Mouse (Mus musculus) MEL (cell line): ENCODE measurements at regions not wholly inside any gene's neighbourhood (a gene's known extent, or its start where the extent isn't known, plus 50 kb on each side); places are given as distances from the start of the nearest gene placed in this dataset.

Experiments
- DNase-seq: peaks from one replicate; pipeline ENCODE4 v3.0.0; 2011; ENCODE audit warnings: low read depth, low spot score
- H3K27ac ChIP-seq: 2 replicates; pipeline ENCODE4 v1.5.1; 2012; ENCODE audit warnings: low read depth, mild to moderate bottlenecking, control low read depth, low read length, moderate library complexity; ENCODE audit not compliant: control insufficient read depth
- H3K27me3 ChIP-seq, 2 experiments: fragments of 150-350 bp in 1 of 2; sonication (generic) in 1 of 2; 2 replicates each; pipeline ENCODE4 v1.6.1; 2012; ENCODE audit warnings: low read length in 2 of 2, mild to moderate bottlenecking in 2 of 2, improper control_type of control experiment in 1 of 2, moderate library complexity in 1 of 2; ENCODE audit not compliant: insufficient read depth in 2 of 2, control insufficient read depth in 1 of 2
- H3K36me3 ChIP-seq, 2 experiments: 2 replicates each; pipeline ENCODE4 v1.6.1; 2012 to 2014; ENCODE audit warnings: low read length in 2 of 2, improper control_type of control experiment in 1 of 2, inconsistent platforms in 1 of 2, mild to moderate bottlenecking in 1 of 2; ENCODE audit not compliant: insufficient read depth in 2 of 2, control insufficient read depth in 1 of 2
- H3K4me1 ChIP-seq, 2 experiments: fragments of 150-350 bp in 1 of 2; sonication (generic) in 1 of 2; 2 replicates each; pipeline ENCODE4 v1.6.1; 2012; ENCODE audit warnings: low read length in 2 of 2, improper control_type of control experiment in 1 of 2, mild to moderate bottlenecking in 1 of 2; ENCODE audit not compliant: insufficient read depth in 2 of 2, control insufficient read depth in 1 of 2
- H3K4me3 ChIP-seq, 2 experiments: fragments of 150-350 bp in 1 of 2; sonication (generic) in 1 of 2; 2 replicates each; pipeline ENCODE4 v1.5.1; 2012; ENCODE audit warnings: low read depth in 2 of 2, low read length in 2 of 2, mild to moderate bottlenecking in 2 of 2, moderate library complexity in 2 of 2, control low read depth in 1 of 2, improper control_type of control experiment in 1 of 2; ENCODE audit not compliant: control insufficient read depth in 1 of 2, insufficient read depth in 1 of 2
- H3K79me2 ChIP-seq: 2 replicates; pipeline ENCODE4 v1.6.1; 2012; ENCODE audit warnings: mild to moderate bottlenecking, low read length, moderate library complexity; ENCODE audit not compliant: control insufficient read depth, poor library complexity, insufficient read depth
- H3K9ac ChIP-seq: 2 replicates; pipeline ENCODE4 v1.6.1; 2012; ENCODE audit warnings: low read depth, mild to moderate bottlenecking, control low read depth, low read length, moderate library complexity; ENCODE audit not compliant: control insufficient read depth, poor library complexity, severe bottlenecking
- H3K9me3 ChIP-seq: fragments of 150-350 bp; sonication (generic); replicated peaks from 2 replicates; pipeline ENCODE4 v1.6.1; 2012; ENCODE audit warnings: mild to moderate bottlenecking, low read length, improper control_type of control experiment, moderate library complexity; ENCODE audit not compliant: insufficient read depth
- BHLHE40 ChIP-seq: IDR thresholded peaks from 2 replicates; pipeline ENCODE4 v1.6.1; 2012; ENCODE audit warnings: low read depth, mild to moderate bottlenecking, inconsistent platforms, low read length, improper control_type of control experiment, borderline replicate concordance
- CHD1 ChIP-seq: IDR thresholded peaks from 2 replicates; pipeline ENCODE4 v1.6.1; 2012; ENCODE audit warnings: low read depth, mild to moderate bottlenecking, inconsistent platforms, low read length, improper control_type of control experiment
- CHD2 ChIP-seq: IDR thresholded peaks from 2 replicates; pipeline ENCODE4 v1.6.1; 2011; ENCODE audit warnings: low read length, improper control_type of control experiment
- CTCF ChIP-seq, 3 experiments: IDR thresholded peaks in 2 of 3; conservative IDR thresholded peaks in 1 of 3; 2 replicates each; pipeline ENCODE4 v1.5.1; 2011 to 2012; ENCODE audit warnings: low read length in 3 of 3, low read depth in 2 of 3, mild to moderate bottlenecking in 2 of 3, improper control_type of control experiment in 1 of 3, inconsistent platforms in 1 of 3, mixed read lengths in 1 of 3, moderate library complexity in 1 of 3; ENCODE audit not compliant: control insufficient read depth in 1 of 3, insufficient read depth in 1 of 3, poor library complexity in 1 of 3, severe bottlenecking in 1 of 3
- E2F4 ChIP-seq: IDR thresholded peaks from 2 replicates; pipeline ENCODE4 v1.6.1; 2011; ENCODE audit warnings: low read depth, low read length, improper control_type of control experiment, borderline replicate concordance
- ELF1 ChIP-seq: IDR thresholded peaks from 2 replicates; pipeline ENCODE4 v1.6.1; 2014; ENCODE audit warnings: low read depth, mild to moderate bottlenecking, inconsistent platforms, low read length, improper control_type of control experiment, moderate library complexity
- EP300 ChIP-seq, 2 experiments: IDR thresholded peaks; 2 replicates each; pipeline ENCODE4 v1.6.1; 2011; ENCODE audit warnings: improper control_type of control experiment in 2 of 2, low read length in 2 of 2, low read depth in 1 of 2, mild to moderate bottlenecking in 1 of 2
- ETS1 ChIP-seq: IDR thresholded peaks from 2 replicates; pipeline ENCODE4 v1.6.1; 2012; ENCODE audit warnings: low read depth, mild to moderate bottlenecking, inconsistent platforms, low read length, improper control_type of control experiment, moderate library complexity
- GABPA ChIP-seq: IDR thresholded peaks from 2 replicates; pipeline ENCODE4 v1.6.1; 2012; ENCODE audit warnings: low read depth, mild to moderate bottlenecking, inconsistent platforms, low read length, improper control_type of control experiment, moderate library complexity
- GATA1 ChIP-seq: IDR thresholded peaks from 2 replicates; pipeline ENCODE4 v1.6.1; 2011; ENCODE audit warnings: low read depth, low read length, improper control_type of control experiment
- HCFC1 ChIP-seq: IDR thresholded peaks from 2 replicates; pipeline ENCODE4 v1.6.1; 2012; ENCODE audit warnings: low read depth, mild to moderate bottlenecking, inconsistent platforms, low read length, improper control_type of control experiment, moderate library complexity
- KAT2A ChIP-seq: conservative IDR thresholded peaks from 2 replicates; pipeline ENCODE4 v1.6.1; 2012; ENCODE audit warnings: low read depth, low read length, improper control_type of control experiment, inconsistent platforms
- MAX ChIP-seq: IDR thresholded peaks from 2 replicates; pipeline ENCODE4 v1.6.1; 2011; ENCODE audit warnings: low read length, improper control_type of control experiment
- MEF2A ChIP-seq: IDR thresholded peaks from 2 replicates; pipeline ENCODE4 v1.6.1; 2014; ENCODE audit warnings: low read depth, mild to moderate bottlenecking, inconsistent platforms, low read length, improper control_type of control experiment; ENCODE audit not compliant: poor library complexity, insufficient replicate concordance, severe bottlenecking; ENCODE audit errors: extremely low read depth
- MXI1 ChIP-seq: IDR thresholded peaks from 2 replicates; pipeline ENCODE4 v1.6.1; 2011; ENCODE audit warnings: mild to moderate bottlenecking, low read depth, low read length, improper control_type of control experiment
- MYC ChIP-seq: IDR thresholded peaks from 2 replicates; pipeline ENCODE4 v1.6.1; 2011; ENCODE audit warnings: low read depth, mild to moderate bottlenecking, low read length, improper control_type of control experiment, moderate library complexity
- NELFE ChIP-seq: IDR thresholded peaks from 2 replicates; pipeline ENCODE4 v1.6.1; 2011; ENCODE audit warnings: low read depth, low read length, improper control_type of control experiment
- NRF1 ChIP-seq: IDR thresholded peaks from 2 replicates; pipeline ENCODE4 v1.6.1; 2014; ENCODE audit warnings: low read depth, mild to moderate bottlenecking, inconsistent platforms, low read length, improper control_type of control experiment, moderate library complexity; ENCODE audit not compliant: poor library complexity, insufficient read depth, severe bottlenecking
- POLR2AphosphoS2 ChIP-seq: IDR thresholded peaks from 2 replicates; pipeline ENCODE4 v1.6.1; 2011; ENCODE audit warnings: low read length, improper control_type of control experiment
- POLR2AphosphoS5 ChIP-seq: IDR thresholded peaks from 2 replicates; pipeline ENCODE4 v1.6.1; 2012; ENCODE audit warnings: low read depth, borderline replicate concordance, mild to moderate bottlenecking, inconsistent platforms, low read length, moderate library complexity, mixed read lengths
- RCOR1 ChIP-seq: IDR thresholded peaks from 2 replicates; pipeline ENCODE4 v1.6.1; 2012; ENCODE audit warnings: low read depth, mild to moderate bottlenecking, inconsistent platforms, low read length, improper control_type of control experiment
- SIN3A ChIP-seq: IDR thresholded peaks from 2 replicates; pipeline ENCODE4 v1.6.1; 2012; ENCODE audit warnings: low read length, improper control_type of control experiment, inconsistent platforms
- SMC3 ChIP-seq: IDR thresholded peaks from 2 replicates; pipeline ENCODE4 v1.6.1; 2011; ENCODE audit warnings: low read depth, low read length, improper control_type of control experiment
- TAL1 ChIP-seq: IDR thresholded peaks from 2 replicates; pipeline ENCODE4 v1.6.1; 2012; ENCODE audit warnings: mild to moderate bottlenecking, inconsistent platforms, low read length, moderate library complexity, mixed read lengths
- TBP ChIP-seq: IDR thresholded peaks from 2 replicates; pipeline ENCODE4 v1.8.0; 2011; ENCODE audit warnings: low read depth, low read length, improper control_type of control experiment
- TCF12 ChIP-seq: IDR thresholded peaks from 2 replicates; pipeline ENCODE4 v1.6.1; 2014; ENCODE audit warnings: low read depth, mild to moderate bottlenecking, inconsistent platforms, low read length, improper control_type of control experiment, moderate library complexity
- USF1 ChIP-seq: IDR thresholded peaks from 2 replicates; pipeline ENCODE4 v1.6.1; 2014; ENCODE audit warnings: low read depth, mild to moderate bottlenecking, inconsistent platforms, low read length, improper control_type of control experiment, moderate library complexity
- ZC3H11A ChIP-seq: IDR thresholded peaks from 2 replicates; pipeline ENCODE4 v1.6.1; 2012; ENCODE audit warnings: low read depth, mild to moderate bottlenecking, inconsistent platforms, low read length, improper control_type of control experiment
- ZKSCAN1 ChIP-seq: IDR thresholded peaks from 2 replicates; pipeline ENCODE4 v1.6.1; 2012; ENCODE audit warnings: low read depth, mild to moderate bottlenecking, inconsistent platforms, low read length, improper control_type of control experiment, moderate library complexity
- ZMIZ1 ChIP-seq: IDR thresholded peaks from 2 replicates; pipeline ENCODE4 v1.6.1; 2012; ENCODE audit warnings: low read depth, mild to moderate bottlenecking, inconsistent platforms, low read length, improper control_type of control experiment, moderate library complexity
- ZNF384 ChIP-seq: IDR thresholded peaks from 2 replicates; pipeline ENCODE4 v1.6.1; 2012; ENCODE audit warnings: low read depth, mild to moderate bottlenecking, inconsistent platforms, low read length, improper control_type of control experiment

DNA sequence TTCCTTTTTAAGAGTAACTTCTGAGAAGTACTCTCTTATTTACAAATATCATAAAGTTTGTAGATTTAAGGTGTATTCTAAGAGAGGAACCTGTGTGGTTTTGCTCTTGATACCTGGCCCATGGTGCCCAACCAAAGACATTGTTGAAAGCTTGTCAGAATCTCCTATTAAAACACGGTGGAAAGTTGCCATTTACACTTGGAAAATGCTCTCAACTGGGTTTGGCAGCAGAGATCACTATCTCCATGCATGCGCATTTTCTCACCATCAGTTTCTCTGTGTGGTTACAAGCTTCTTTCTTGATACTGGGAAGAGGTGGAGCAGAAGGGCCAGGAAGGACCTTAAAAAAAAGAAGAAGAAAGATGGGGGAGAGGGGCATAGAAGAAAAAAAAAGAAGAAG lies 94.3 kb downstream of the Apip start:
- Histone ChIP-seq H3K27me3 (peaks cover 6 to 23% of the 10 kb centered on the region in 2 experiments), H3K9me3 (no peaks in the 10 kb centered on the region), H3K79me2 (no peaks in the 10 kb centered on the region), H3K27ac (no peak overlapping the region), H3K4me1 (no peaks in the 10 kb centered on the region), H3K36me3 (no peaks in the 10 kb centered on the region), H3K9ac (no peak overlapping the region), H3K4me3 (no peak overlapping the region)
- TF ChIP-seq CTCF (IDR thresholded peaks at IDR 0.05 in 2 of 3, conservative IDR thresholded peaks at IDR 0.05 in 1 of 3; ENCODE audit: control insufficient read depth in 1 of 3, insufficient read depth in 1 of 3, low read depth in 2 of 3, low read length in 3 of 3, poor library complexity in 1 of 3, severe bottlenecking in 1 of 3): no peak
- no peak for TF ChIP-seq ELF1
- no peak for TF ChIP-seq ZNF384
- no peak for TF ChIP-seq POLR2AphosphoS5
- no peak for TF ChIP-seq MXI1
- TF ChIP-seq SIN3A: no peak
- no peak for TF ChIP-seq SMC3
- no peak for TF ChIP-seq RCOR1
- TF ChIP-seq E2F4: no peak
- TF ChIP-seq USF1: no peak
- no peak for TF ChIP-seq BHLHE40
- TF ChIP-seq HCFC1: no peak
- TF ChIP-seq MAX: no peak
- TF ChIP-seq ZMIZ1: no peak
- TF ChIP-seq NELFE: no peak
- TF ChIP-seq GABPA: no peak
- TF ChIP-seq ZC3H11A: no peak
- no peak for TF ChIP-seq NRF1
- no peak for DNase-seq

DNA sequence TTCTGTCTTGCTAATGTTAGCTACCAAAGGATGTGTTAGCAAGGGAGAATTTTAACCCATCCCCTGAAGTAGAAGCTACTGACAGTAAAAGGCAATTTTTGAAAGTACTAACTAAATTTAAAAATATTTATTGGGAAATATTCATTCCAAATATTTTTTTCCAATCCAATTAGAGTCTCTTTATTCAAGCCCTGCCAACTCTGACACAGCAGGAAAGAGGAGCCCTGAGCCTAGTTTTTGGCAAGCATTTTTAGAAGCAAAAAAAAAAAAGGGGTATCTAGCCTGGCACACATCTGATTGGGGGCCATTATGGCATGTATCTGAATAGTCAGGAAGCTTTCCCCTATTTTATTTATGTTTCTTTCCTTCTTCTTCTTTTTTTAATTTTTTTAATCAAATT lies 94.8 kb downstream of the Apip start:
- Histone ChIP-seq H3K79me2 (no peaks in the 10 kb centered on the region), H3K36me3 (no peaks in the 10 kb centered on the region), H3K9ac (no peak overlapping the region), H3K27me3 (peaks cover 6 to 23% of the 10 kb centered on the region in 2 experiments), H3K9me3 (no peaks in the 10 kb centered on the region), H3K4me1 (no peaks in the 10 kb centered on the region), H3K4me3 (no peak overlapping the region), H3K27ac (no peak overlapping the region)
- DNase-seq: no peak
- no peak for TF ChIP-seq ETS1
- TF ChIP-seq EP300 (IDR thresholded peaks at IDR 0.05; ENCODE audit: low read depth in 1 of 2, low read length in 2 of 2): no peak
- TF ChIP-seq MYC: no peak
- TF ChIP-seq GATA1: no peak
- no peak for TF ChIP-seq CHD2
- no peak for TF ChIP-seq ZKSCAN1
- no peak for TF ChIP-seq SIN3A
- TF ChIP-seq ELF1: no peak
- TF ChIP-seq TAL1: no peak
- no peak for TF ChIP-seq HCFC1
- TF ChIP-seq TCF12: no peak
- TF ChIP-seq KAT2A: no peak
- TF ChIP-seq POLR2AphosphoS2: no peak
- no peak for TF ChIP-seq MEF2A
- no peak for TF ChIP-seq NELFE
- TF ChIP-seq ZMIZ1: no peak
- no peak for TF ChIP-seq CHD1
- TF ChIP-seq ZC3H11A: no peak
- TF ChIP-seq TBP: no peak
